Mouse (Mus musculus) heart, postnatal 0 days (tissue): ENCODE results near the gene Ankrd55.

Experiments used
- CTCF ChIP-seq: IDR thresholded peaks from 2 replicates; pipeline ENCODE4 v1.5.1; 2016; ENCODE audit warnings: antibody characterized with exemption, control low read depth, low read depth
- EP300 ChIP-seq: IDR thresholded peaks from 2 replicates; pipeline ENCODE4 v1.6.1; 2016; ENCODE audit warnings: antibody characterized with exemption, low read depth

GRCm38 (mm10) chr13:112424635-112425034 lies 136.4 kb downstream of the Ankrd55 start:
- no peak for TF ChIP-seq CTCF
- no peak for TF ChIP-seq EP300
